Mouse (Mus musculus) monocyte, adult 5-6 weeks (primary cell): ENCODE results near the gene Eid3. TPM values are rescaled to one million over a fixed set of nuclear protein-coding genes. Genes with fewer than 3 reads are reported as not detected.
A peak's percentile ranks its signal among the peaks of the same experiment; 100 is the strongest.

Experiments used
- ATAC-seq: fragments of 153-309, 156-312 bp; replicated peaks from 2 replicates; pipeline ENCODE4 v1.8.0; 2017; ENCODE audit warnings: mild to moderate bottlenecking; ENCODE audit not compliant: low TSS enrichment, insufficient number of reproducible peaks, severe bottlenecking, poor library complexity, low FRiP score
- total RNA-seq: library from RNA; stranded (forward); fragments of 200-1000, 200-491, 200-594 nt; gene quantifications from 3 replicates; pipeline ENCODE4 v1.2.3, GENCODE M21; 2017

The Eid3 gene
- 9.6 to 18.2 TPM (median 16.2 TPM) in 3 replicates for total RNA-seq

- peak; percentile 44; the same call in 1 of the 2 replicates for ATAC-seq
These were observed at the start of gene Eid3 for GRCm38 (mm10) chr10:82866356-82866755. Eid3 (plus strand) TSS chr10:82866626.

GRCm38 (mm10) chr10:82817514-82817913, 48.9 kb upstream of the Eid3 start:
- no peak for ATAC-seq

GRCm38 (mm10) chr10:82817936-82818335, 48.5 kb upstream of the Eid3 start:
- no peak for ATAC-seq

- no peak for ATAC-seq
These were observed 47.8 kb upstream of the Eid3 start for GRCm38 (mm10) chr10:82818661-82819060.

- ATAC-seq = no peak
These were observed 43.2 kb upstream of the Eid3 start for GRCm38 (mm10) chr10:82823108-82823778.

GRCm38 (mm10) chr10:82823779-82824177, 42.6 kb upstream of the Eid3 start:
- no peak for ATAC-seq

GRCm38 (mm10) chr10:82824541-82824940, 41.9 kb upstream of the Eid3 start:
- ATAC-seq = no peak

GRCm38 (mm10) chr10:82826516-82826915, 39.9 kb upstream of the Eid3 start:
- no peak for ATAC-seq

GRCm38 (mm10) chr10:82833926-82834325, 32.5 kb upstream of the Eid3 start, which contains the start of gene Txnrd1:
Txnrd1 (plus strand) TSS chr10:82833951.
- ATAC-seq = no peak

DNA sequence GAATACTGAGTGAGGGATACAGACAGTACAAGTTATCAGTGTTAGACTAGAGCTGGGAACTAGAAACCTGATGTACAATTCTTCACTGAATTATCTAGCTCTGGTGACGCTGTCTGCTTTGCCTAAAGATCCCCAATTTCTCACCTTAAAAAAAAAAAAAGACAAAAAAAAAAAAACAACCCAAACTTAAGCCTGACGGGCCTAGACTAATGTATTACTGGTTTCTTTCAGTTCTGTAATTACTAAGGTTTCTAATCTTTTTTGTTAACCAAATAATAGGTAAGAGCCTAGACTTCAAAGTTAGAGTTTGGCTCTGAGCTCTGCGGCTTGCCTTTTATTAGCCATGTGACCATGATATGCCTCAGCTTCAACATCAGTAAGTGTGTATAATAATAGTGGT, 30.5 kb upstream of the Eid3 start:
- ATAC-seq = no peak

GRCm38 (mm10) chr10:82838390-82838789, 28.0 kb upstream of the Eid3 start:
- ATAC-seq = no peak

- no peak for ATAC-seq
These were observed 22.3 kb upstream of the Eid3 start for GRCm38 (mm10) chr10:82844090-82844489.

DNA sequence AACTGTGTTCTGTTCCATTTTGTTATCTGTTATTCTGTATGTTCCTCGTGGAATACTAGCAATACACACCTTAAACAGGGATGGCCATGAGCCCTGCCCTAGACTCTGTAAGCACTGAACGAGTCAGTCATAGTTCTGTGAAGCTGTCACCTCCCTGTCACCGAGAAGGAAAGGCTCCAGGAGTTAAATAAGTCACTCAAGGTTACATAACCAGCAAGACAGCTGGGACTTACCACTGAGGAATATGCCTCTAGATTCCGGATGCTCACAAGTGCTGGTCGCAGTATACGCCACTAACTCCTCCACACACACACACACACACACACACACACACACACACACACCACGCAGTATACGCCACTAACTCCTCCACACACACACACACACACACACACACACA, 21.7 kb upstream of the Eid3 start:
- no peak for ATAC-seq

- no peak for ATAC-seq
These were observed 18.5 kb upstream of the Eid3 start for GRCm38 (mm10) chr10:82847821-82848459.

DNA sequence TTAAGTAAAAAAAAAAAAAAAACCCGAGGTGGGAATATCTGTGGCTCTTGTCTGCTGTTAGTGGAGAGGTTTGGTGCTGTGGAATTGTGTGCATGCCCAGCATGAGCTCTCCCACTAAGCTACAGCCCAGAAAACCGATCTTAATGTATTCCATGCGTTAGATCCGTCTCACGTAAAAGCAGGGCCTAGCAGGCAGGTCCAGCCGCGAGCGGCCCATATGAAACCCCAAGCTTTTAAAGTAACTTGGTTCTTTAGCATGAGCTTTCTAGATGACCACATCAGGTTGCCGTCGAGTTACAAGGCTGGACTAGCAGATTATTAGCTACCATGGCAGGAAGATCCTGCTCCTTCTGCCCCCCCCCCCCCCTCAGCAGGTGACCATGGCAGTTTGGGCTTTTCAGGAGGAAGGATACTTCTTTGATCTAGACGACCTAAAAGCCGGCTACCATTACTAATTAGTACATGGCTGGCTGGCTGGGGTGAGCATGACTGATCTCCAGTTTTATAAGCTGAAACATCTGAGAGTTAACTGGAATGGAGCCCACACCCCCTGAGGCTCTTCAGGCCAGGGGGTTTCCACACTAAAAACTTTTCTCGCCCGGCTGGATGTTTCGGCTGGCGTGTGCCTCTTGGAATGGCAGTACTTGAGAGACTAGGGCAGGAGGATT, 16.6 kb upstream of the Eid3 start:
- ATAC-seq = no peak

DNA sequence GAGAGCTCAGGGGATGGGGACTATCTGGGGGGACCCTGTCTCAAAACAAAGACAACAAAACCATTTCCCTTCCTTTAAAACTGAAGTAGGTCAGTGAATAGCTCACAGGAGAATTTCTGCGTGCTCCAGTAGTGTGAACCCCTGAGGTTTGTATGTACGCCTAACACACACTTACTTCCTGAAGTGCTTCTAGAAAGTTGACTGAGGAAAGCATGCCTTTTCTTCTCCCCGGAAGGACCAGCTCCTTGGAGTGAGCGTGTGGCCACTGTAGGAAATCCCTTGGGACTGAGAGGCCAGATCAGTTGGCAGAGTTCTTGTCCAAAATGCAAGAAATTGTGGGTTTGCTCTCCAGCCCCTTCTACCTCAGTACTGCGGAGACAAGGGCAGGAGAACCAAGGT, 16.1 kb upstream of the Eid3 start:
- no peak for ATAC-seq

DNA sequence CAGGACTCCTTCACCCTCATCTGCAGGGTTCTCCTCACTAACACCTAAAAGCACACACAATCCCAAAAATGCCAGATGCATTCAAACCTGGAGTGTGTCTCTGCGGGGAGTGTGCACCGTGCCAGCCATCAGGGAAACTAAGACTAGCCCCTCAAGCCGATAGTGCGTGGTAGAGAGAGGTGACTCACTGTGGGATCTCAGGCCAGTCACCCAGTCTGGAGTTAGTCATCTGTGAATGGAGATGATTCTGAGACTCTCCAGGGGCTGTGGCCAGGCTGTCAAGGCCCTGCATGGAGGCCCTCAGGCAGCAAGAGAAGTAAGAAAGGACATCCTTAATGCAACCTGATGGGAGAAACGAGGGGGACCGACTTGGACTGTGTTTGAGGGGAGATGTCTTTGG, 14.7 kb upstream of the Eid3 start:
- no peak for ATAC-seq

GRCm38 (mm10) chr10:82858032-82858680, 8.3 kb upstream of the Eid3 start:
- no peak for ATAC-seq

- ATAC-seq = peak; percentile 76
These were observed 7.5 kb upstream of the Eid3 start for GRCm38 (mm10) chr10:82858691-82859532.
